ENCODE assay signal across 9 mouse cellular contexts in genomic region chr1:138348447-138348846, GRCm38 (mm10).
DNase-seq lines count a peak whose midpoint lies in the region; ATAC-seq and TF ChIP-seq lines count a peak whose summit lies in the region.
"Had no signal": no experiment of that assay in that cellular context is flagged by ENCODE, and none has a peak within 500 bp of the region (broad histone marks: within the 10 kb centered on the region; RNA-seq: fewer than 3 reads in every experiment).

No protein-coding gene starts in this region.

- TF ChIP-seq CTCF in lung, postnatal 0 days (IDR thresholded peaks at IDR 0.05) = no peak

- no peak overlapping the region for H3K27ac ChIP-seq in lung, postnatal 0 days (ENCODE audit: low read length)
- peak overlapping the region; percentile 16; the same call in 1 of the 2 replicates for H3K27ac ChIP-seq in stomach, embryonic 15.5 days
- H3K27ac ChIP-seq in hindbrain, embryonic 14.5 days = no peak overlapping the region
- H3K27ac ChIP-seq: heart, embryonic 13.5 days had no signal

- no peaks in the 10 kb centered on the region for H3K27me3 ChIP-seq in lung, postnatal 0 days (replicated peaks; ENCODE audit: insufficient read depth, low read length)
- H3K27me3 ChIP-seq in stomach, embryonic 15.5 days (replicated peaks) = no peaks in the 10 kb centered on the region
- H3K27me3 ChIP-seq in hindbrain, embryonic 14.5 days (ENCODE audit: control insufficient read depth, insufficient read depth, low read length) = no peaks in the 10 kb centered on the region
- H3K27me3 ChIP-seq: heart, embryonic 13.5 days had no signal

- peak; percentile 52 for DNase-seq in lung, postnatal 0 days (ENCODE audit: low spot score)
- no peak for DNase-seq in lung, postnatal 14 days
- DNase-seq in R1 (ENCODE audit: low read depth, low spot score) = peak; percentile 25
- peak; percentile 45 to 49 for DNase-seq in heart, adult 9 months (ENCODE audit: low spot score in 2 of 2)
- no peak for DNase-seq in cerebellum, adult 11 months
- DNase-seq in hindbrain, embryonic 14.5 days (ENCODE audit: low spot score) = no peak
- no peak for DNase-seq in cerebellum, adult 9-11 months

- H3K9me3 ChIP-seq in lung, postnatal 0 days (ENCODE audit: low read length) = no peaks in the 10 kb centered on the region
- H3K9me3 ChIP-seq in stomach, embryonic 15.5 days = no peaks in the 10 kb centered on the region
- H3K9me3 ChIP-seq in hindbrain, embryonic 14.5 days (ENCODE audit: control insufficient read depth, low read length) = 0 out of 2 replicates have a peak, but pooled peaks cover 2% of the 10 kb centered on the region
- H3K9me3 ChIP-seq: heart, embryonic 13.5 days had no signal

- H3K4me2 ChIP-seq in lung, postnatal 0 days (replicated peaks; ENCODE audit: low read depth, low read length) = no peak overlapping the region
- H3K4me2 ChIP-seq in stomach, embryonic 15.5 days = no peak overlapping the region
- no peak overlapping the region for H3K4me2 ChIP-seq in hindbrain, embryonic 14.5 days (replicated peaks)
- H3K4me2 ChIP-seq: heart, embryonic 13.5 days had no signal

- H3K36me3 ChIP-seq in lung, postnatal 0 days (ENCODE audit: insufficient read depth, low read length) = no peaks in the 10 kb centered on the region
- no peaks in the 10 kb centered on the region for H3K36me3 ChIP-seq in stomach, embryonic 15.5 days
- H3K36me3 ChIP-seq in hindbrain, embryonic 14.5 days (replicated peaks; ENCODE audit: control insufficient read depth, insufficient read depth) = no peaks in the 10 kb centered on the region
- H3K36me3 ChIP-seq: heart, embryonic 13.5 days had no signal

- ATAC-seq in lung, postnatal 0 days = peak; percentile 44; the same call in 1 of the 2 replicates
- ATAC-seq in stomach, embryonic 15.5 days (ENCODE audit: insufficient read depth, low FRiP score, low read depth) = peak; percentile 88
- no peak for ATAC-seq in hindbrain, embryonic 14.5 days (ENCODE audit: low FRiP score)

- 51% methylated on average over 6 of the region's 6 CpGs for WGBS in lung, postnatal 0 days
- 46% methylated on average over 6 of the region's 6 CpGs for WGBS in stomach, embryonic 15.5 days
- WGBS in hindbrain, embryonic 14.5 days = 68% methylated on average over 6 of the region's 6 CpGs

- no peaks in the 10 kb centered on the region for H3K4me1 ChIP-seq in lung, postnatal 0 days (ENCODE audit: insufficient read depth, low read depth, low read length)
- H3K4me1 ChIP-seq in stomach, embryonic 15.5 days = no peaks in the 10 kb centered on the region
- peaks cover 9% of the 10 kb centered on the region for H3K4me1 ChIP-seq in hindbrain, embryonic 14.5 days (replicated peaks; ENCODE audit: control insufficient read depth, insufficient read depth, low read length)

- no peak overlapping the region for H3K4me3 ChIP-seq in lung, postnatal 0 days (ENCODE audit: low read depth, low read length)
- no peak overlapping the region for H3K4me3 ChIP-seq in stomach, embryonic 15.5 days (replicated peaks)
- H3K4me3 ChIP-seq in hindbrain, embryonic 14.5 days (replicated peaks; ENCODE audit: low read length) = no peak overlapping the region
- H3K4me3 ChIP-seq: heart, embryonic 13.5 days had no signal

- no peak for TF ChIP-seq EP300 in lung, postnatal 0 days (IDR thresholded peaks at IDR 0.05)

- no peak overlapping the region for H3K9ac ChIP-seq in lung, postnatal 0 days (replicated peaks; ENCODE audit: low read depth)
- no peak overlapping the region for H3K9ac ChIP-seq in stomach, embryonic 15.5 days
- H3K9ac ChIP-seq in hindbrain, embryonic 14.5 days = no peak overlapping the region
- H3K9ac ChIP-seq: heart, embryonic 13.5 days had no signal

Comparison
In these comparisons a context has a peak if more than half of its experiments do, and no peak if none do; other contexts are left out.
1. DNase-seq: peak in lung, postnatal 0 days (single experiment), R1 (single experiment) and heart, adult 9 months (2 of 2); none in lung, postnatal 14 days (single experiment), cerebellum, adult 11 months (single experiment), hindbrain, embryonic 14.5 days (single experiment) and cerebellum, adult 9-11 months (single experiment).